Mouse (Mus musculus) small intestine, adult 2 months (tissue): ENCODE measurements around the gene Bcl2l14. TPM values are rescaled to one million over a fixed set of nuclear protein-coding genes. Genes with fewer than 3 reads are reported as not detected.

Experiments
- H3K27ac ChIP-seq: fragments of 200-500 bp; 2 replicates; pipeline ENCODE4 v1.5.1; 2012; ENCODE audit warnings: low read depth, low read length, control low read depth, inconsistent platforms; ENCODE audit not compliant: insufficient read depth
- H3K27me3 ChIP-seq: fragments of 200-500 bp; 2 replicates; pipeline ENCODE4 v1.6.1; 2012; ENCODE audit warnings: mild to moderate bottlenecking, moderate library complexity, low read length, inconsistent platforms; ENCODE audit not compliant: control insufficient read depth, insufficient read depth
- H3K36me3 ChIP-seq: fragments of 200-500 bp; 2 replicates; pipeline ENCODE4 v1.6.1; 2012; ENCODE audit warnings: mild to moderate bottlenecking, low read length, control low read depth, inconsistent platforms; ENCODE audit not compliant: control insufficient read depth, insufficient read depth
- H3K4me1 ChIP-seq: fragments of 200-500 bp; 2 replicates; pipeline ENCODE4 v1.6.1; 2012; ENCODE audit warnings: low read length, inconsistent platforms, mixed read lengths; ENCODE audit not compliant: control insufficient read depth, insufficient read depth, insufficient read length
- H3K4me3 ChIP-seq: fragments of 200-500 bp; 2 replicates; pipeline ENCODE4 v1.5.1; 2012; ENCODE audit warnings: low read depth, mild to moderate bottlenecking, control low read depth, inconsistent platforms, low read length, moderate library complexity
- CTCF ChIP-seq: fragments of 200-500 bp; IDR thresholded peaks from 2 replicates; pipeline ENCODE4 v1.5.1; 2012; ENCODE audit warnings: low read depth, mild to moderate bottlenecking, control low read depth, inconsistent platforms, low read length, moderate library complexity, mixed read lengths; ENCODE audit not compliant: insufficient replicate concordance, insufficient read length; ENCODE audit errors: extremely low read depth
- POLR2A ChIP-seq: fragments of 200-500 bp; IDR thresholded peaks from 2 replicates; pipeline ENCODE4 v1.6.1; 2012; ENCODE audit warnings: low read depth, mild to moderate bottlenecking, control low read depth, inconsistent platforms, low read length, moderate library complexity
- WGBS: fragments of 180-500 bp; shearing (Covaris S2); methylation state at CpG from one replicate; pipeline ENCODE4 v1.1.7; 2018; 5-methylcytosine and 5-hydroxymethylcytosine counted together
- polyA plus RNA-seq: library from polyadenylated mRNA; depleted of rRNA; stranded (reverse); fragments of >200 nt; gene quantifications from 2 replicates; pipeline ENCODE4 v1.2.3, GENCODE M21; 2012

The Bcl2l14 gene
- polyA plus RNA-seq, 1 experiment, result 7.9 TPM

DNA sequence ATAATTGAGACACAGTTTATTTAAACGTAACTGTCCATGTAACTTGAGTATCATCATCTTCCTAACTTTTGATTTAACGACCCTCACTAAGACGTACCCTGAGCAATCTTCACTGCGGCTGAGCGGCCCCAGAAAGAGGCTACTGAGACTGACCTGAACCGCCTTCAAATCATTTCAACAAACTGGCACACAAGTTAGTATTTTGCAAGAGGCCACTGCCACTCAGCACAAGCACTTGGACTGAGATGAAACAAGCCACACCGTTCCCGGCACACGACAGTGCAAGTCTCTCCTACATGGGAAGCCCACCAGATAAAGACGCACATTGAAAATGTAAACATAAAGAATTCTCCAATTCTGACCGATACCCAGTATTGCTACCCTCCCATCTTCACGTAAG, 52.3 kb downstream of the Bcl2l14 start:
- TF ChIP-seq CTCF (no peak), POLR2A (no peak)
- Histone ChIP-seq H3K27ac (no peak overlapping the region), H3K36me3 (peaks cover 44% of the 10 kb centered on the region), H3K27me3 (no peaks in the 10 kb centered on the region), H3K4me1 (peaks cover 2% of the 10 kb centered on the region; the same call in 1 of the 2 replicates), H3K4me3 (no peak overlapping the region)
- WGBS, result 97% methylated on average over 12 of the region's 12 CpGs

- H3K27me3 ChIP-seq, result no peaks in the 10 kb centered on the region
- H3K4me1 ChIP-seq, result no peaks in the 10 kb centered on the region
- no peak overlapping the region for H3K27ac ChIP-seq
- 81% methylated on average over 11 of the region's 11 CpGs for WGBS
- no peak overlapping the region for H3K4me3 ChIP-seq
- no peak for TF ChIP-seq CTCF
- no peak for TF ChIP-seq POLR2A
- peaks cover 52% of the 10 kb centered on the region for H3K36me3 ChIP-seq
Measured at GRCm38 (mm10) chr6:134449958-134450357, 53.8 kb downstream of the Bcl2l14 start.

GRCm38 (mm10) chr6:134450661-134451119, 54.6 kb downstream of the Bcl2l14 start:
- Histone ChIP-seq H3K27me3 (no peaks in the 10 kb centered on the region), H3K4me3 (no peak overlapping the region), H3K4me1 (no peaks in the 10 kb centered on the region), H3K36me3 (peaks cover 58% of the 10 kb centered on the region), H3K27ac (no peak overlapping the region)
- WGBS, result 73% methylated on average over 14 of the region's 14 CpGs
- TF ChIP-seq CTCF (no peak), POLR2A (no peak)

- Histone ChIP-seq H3K4me3 (no peak overlapping the region), H3K27me3 (no peaks in the 10 kb centered on the region), H3K4me1 (no peaks in the 10 kb centered on the region), H3K27ac (no peak overlapping the region), H3K36me3 (peaks cover 76% of the 10 kb centered on the region)
- WGBS, result 93% methylated on average over 1 of the region's 1 CpGs
- TF ChIP-seq CTCF (peak; percentile 47; the same call in 1 of the 2 replicates), POLR2A (no peak)
Measured at GRCm38 (mm10) chr6:134454093-134454492, 58.0 kb downstream of the Bcl2l14 start.

- Histone ChIP-seq H3K36me3 (peaks cover 63% of the 10 kb centered on the region), H3K4me3 (no peak overlapping the region), H3K27me3 (no peaks in the 10 kb centered on the region), H3K4me1 (no peaks in the 10 kb centered on the region), H3K27ac (no peak overlapping the region)
- WGBS, result 93% methylated on average over 1 of the region's 1 CpGs
- TF ChIP-seq CTCF, result no peak
- TF ChIP-seq POLR2A, result no peak
Measured at GRCm38 (mm10) chr6:134458376-134458775, 62.3 kb downstream of the Bcl2l14 start.

GRCm38 (mm10) chr6:134461175-134461574, 65.1 kb downstream of the Bcl2l14 start:
- TF ChIP-seq POLR2A (no peak), CTCF (no peak)
- Histone ChIP-seq H3K27ac (no peak overlapping the region), H3K4me3 (no peak overlapping the region), H3K27me3 (no peaks in the 10 kb centered on the region), H3K4me1 (no peaks in the 10 kb centered on the region), H3K36me3 (peaks cover 55% of the 10 kb centered on the region)
- WGBS, result 87% methylated on average over 6 of the region's 6 CpGs

- Histone ChIP-seq H3K27me3 (no peaks in the 10 kb centered on the region), H3K27ac (no peak overlapping the region), H3K4me3 (no peak overlapping the region), H3K36me3 (peaks cover 23% of the 10 kb centered on the region), H3K4me1 (peaks cover 9% of the 10 kb centered on the region; the same call in 1 of the 2 replicates)
- TF ChIP-seq POLR2A (no peak), CTCF (no peak)
- 20% methylated on average over 10 of the region's 10 CpGs for WGBS
Measured at GRCm38 (mm10) chr6:134466671-134467229, 70.6 kb downstream of the Bcl2l14 start.
